Mouse (Mus musculus) ES-Bruce4 (cell line): ENCODE results near the gene Cdc14b. TPM values are rescaled to one million over a fixed set of nuclear protein-coding genes. Genes with fewer than 3 reads are reported as not detected.

Source experiments
- H3K27ac ChIP-seq: 2 replicates; pipeline ENCODE4 v1.5.1; 2012; ENCODE audit warnings: low read length, inconsistent platforms; ENCODE audit not compliant: insufficient read depth
- H3K27me3 ChIP-seq: 2 replicates; pipeline ENCODE4 v1.6.1; 2012; ENCODE audit warnings: mild to moderate bottlenecking, low read length, inconsistent platforms; ENCODE audit not compliant: control insufficient read depth, poor library complexity, insufficient read depth, severe bottlenecking
- H3K36me3 ChIP-seq: 2 replicates; pipeline ENCODE4 v1.6.1; 2012; ENCODE audit warnings: inconsistent platforms, mild to moderate bottlenecking, low read length, moderate library complexity; ENCODE audit not compliant: control insufficient read depth, poor library complexity, insufficient read depth, severe bottlenecking
- H3K4me1 ChIP-seq: one replicate; pipeline ENCODE4 v1.8.1; 2011; ENCODE audit warnings: low read length; ENCODE audit not compliant: control insufficient read depth, insufficient read depth
- H3K4me3 ChIP-seq: 2 replicates; pipeline ENCODE4 v1.5.1; 2011; ENCODE audit warnings: low read depth, mild to moderate bottlenecking, low read length
- H3K9ac ChIP-seq: 2 replicates; pipeline ENCODE4 v1.6.1; 2012; ENCODE audit warnings: low read depth, mild to moderate bottlenecking, inconsistent platforms; ENCODE audit not compliant: poor library complexity, severe bottlenecking
- H3K9me3 ChIP-seq: replicated peaks from 2 replicates; pipeline ENCODE4 v1.6.1; 2012; ENCODE audit warnings: mild to moderate bottlenecking, low read length, inconsistent platforms; ENCODE audit not compliant: control insufficient read depth, poor library complexity, insufficient read depth, severe bottlenecking
- CTCF ChIP-seq: IDR thresholded peaks from one replicate; pipeline ENCODE4 v1.8.1; 2011; ENCODE audit warnings: low read depth, low read length
- EP300 ChIP-seq: IDR thresholded peaks from 2 replicates; pipeline ENCODE4 v1.6.1; 2011; ENCODE audit warnings: low read depth, low read length; ENCODE audit not compliant: insufficient read depth
- POLR2A ChIP-seq: IDR thresholded peaks from one replicate; pipeline ENCODE4 v1.8.1; 2011; ENCODE audit warnings: low read length; ENCODE audit not compliant: insufficient read depth
- polyA plus RNA-seq: library from polyadenylated mRNA; stranded (reverse); fragments of >200 nt; gene quantifications from 2 replicates; pipeline ENCODE4 v1.2.4, GENCODE M21; 2011; ENCODE audit warnings: low read depth; ENCODE audit not compliant: missing spikeins, insufficient read depth, insufficient read length

Cdc14b gene
- polyA plus RNA-seq, 1 experiment: 30.4 TPM

DNA sequence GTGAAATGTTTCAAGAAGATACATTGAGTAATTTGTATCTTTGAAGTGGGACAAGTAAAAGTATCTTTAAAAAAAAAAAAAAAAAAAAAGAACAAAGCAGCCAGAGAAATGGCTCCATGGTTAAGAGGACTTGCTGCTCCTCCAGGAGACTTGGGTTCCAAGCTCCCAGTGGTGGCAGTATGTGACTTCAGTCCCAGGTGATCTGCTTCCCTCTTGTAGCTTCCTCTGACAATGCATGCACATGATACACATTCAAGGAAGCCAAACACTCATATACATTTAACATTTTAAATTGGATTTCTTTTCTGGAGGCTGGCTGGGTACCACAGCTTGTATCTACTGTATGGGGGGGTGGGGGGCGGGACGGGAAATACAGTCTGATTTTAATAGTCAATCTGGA lies 120.4 kb downstream of the Cdc14b start:
- peak overlapping the region; percentile 50; the same call in 1 of the 2 replicates for H3K27ac ChIP-seq
- H3K27me3 ChIP-seq: no peaks in the 10 kb centered on the region
- no peaks in the 10 kb centered on the region for H3K9me3 ChIP-seq
- H3K4me3 ChIP-seq: no peak overlapping the region
- H3K4me1 ChIP-seq: peaks cover 2% of the 10 kb centered on the region
- TF ChIP-seq POLR2A (no peak), EP300 (no peak), CTCF (no peak)
- no peak overlapping the region for H3K9ac ChIP-seq
- H3K36me3 ChIP-seq: no peaks in the 10 kb centered on the region

DNA sequence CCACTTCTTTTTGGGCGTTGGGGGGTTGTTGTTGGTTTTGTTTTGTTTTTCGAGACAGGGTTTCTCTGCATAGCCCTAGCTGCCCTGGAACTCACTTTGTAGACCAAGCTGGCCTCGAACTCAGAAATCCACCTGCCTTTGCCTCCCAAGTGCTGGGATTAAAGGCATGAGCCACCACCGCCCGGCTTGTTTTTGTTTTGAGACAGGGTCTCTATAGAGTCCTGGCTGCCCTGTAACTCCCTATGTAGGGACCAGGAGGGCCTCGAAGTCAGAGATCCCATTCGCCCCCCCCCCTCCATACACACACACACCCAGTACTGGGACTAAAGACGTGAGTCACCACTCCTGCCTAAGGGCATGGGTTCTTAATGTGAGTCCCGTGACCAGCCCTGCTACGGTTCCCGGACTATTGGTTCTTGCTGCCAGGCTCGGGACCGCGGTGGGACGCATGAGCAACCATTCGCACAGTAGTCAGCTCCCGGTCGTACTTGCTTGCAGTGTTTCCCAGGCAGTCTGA lies 121.3 kb downstream of the Cdc14b start:
- peaks cover 2% of the 10 kb centered on the region for H3K4me1 ChIP-seq
- no peaks in the 10 kb centered on the region for H3K36me3 ChIP-seq
- peak overlapping the region; percentile 51 for H3K4me3 ChIP-seq
- TF ChIP-seq EP300 (peak; percentile 64; the same call in 1 of the 2 replicates), CTCF (no peak)
- peak overlapping the region; percentile 58 for H3K9ac ChIP-seq
- H3K9me3 ChIP-seq: no peaks in the 10 kb centered on the region
- H3K27me3 ChIP-seq: no peaks in the 10 kb centered on the region
- peak overlapping the region; percentile 85 for H3K27ac ChIP-seq

GRCm38 (mm10) chr13:64153083-64153682 lies 121.9 kb downstream of the Cdc14b start, which contains the start of gene Zfp367:
Gene Zfp367 (minus strand): TSS chr13:64153202.
- no peaks in the 10 kb centered on the region for H3K9me3 ChIP-seq
- peak within 1 kb of the TSS; percentile 81 for H3K4me3 ChIP-seq

GRCm38 (mm10) chr13:64152671-64153082 lies 122.4 kb downstream of the Cdc14b start:
- Histone ChIP-seq H3K27me3 (no peaks in the 10 kb centered on the region), H3K27ac (peak overlapping the region; percentile 51), H3K4me3 (peak overlapping the region; percentile 81), H3K4me1 (peaks cover 2% of the 10 kb centered on the region), H3K36me3 (no peaks in the 10 kb centered on the region), H3K9ac (peak overlapping the region; percentile 89), H3K9me3 (no peaks in the 10 kb centered on the region)
- TF ChIP-seq POLR2A: no peak

More at GRCm38 (mm10) chr13:64153083-64153682, 121.9 kb downstream of the Cdc14b start, which contains the start of gene Zfp367:
- Histone ChIP-seq H3K4me1 (peaks cover 2% of the 10 kb centered on the region), H3K36me3 (no peaks in the 10 kb centered on the region), H3K27ac (peak within 1 kb of the TSS; percentile 85), H3K27me3 (no peaks in the 10 kb centered on the region), H3K9ac (peak within 1 kb of the TSS; percentile 89)
- no peak for TF ChIP-seq EP300
- TF ChIP-seq POLR2A: peak; percentile 29
- TF ChIP-seq CTCF: no peak

GRCm38 (mm10) chr13:64152241-64152669 lies 122.8 kb downstream of the Cdc14b start:
- TF ChIP-seq EP300 (peak; percentile 57; the same call in 1 of the 2 replicates), POLR2A (no peak)
- Histone ChIP-seq H3K27ac (peak overlapping the region; percentile 51; the same call in 1 of the 2 replicates), H3K36me3 (no peaks in the 10 kb centered on the region), H3K9ac (peak overlapping the region; percentile 89), H3K4me3 (peak overlapping the region; percentile 81), H3K4me1 (peaks cover 2% of the 10 kb centered on the region), H3K27me3 (no peaks in the 10 kb centered on the region), H3K9me3 (no peaks in the 10 kb centered on the region)

- Histone ChIP-seq H3K4me1 (peaks cover 2% of the 10 kb centered on the region), H3K4me3 (peak overlapping the region; percentile 12; the same call in 1 of the 2 replicates), H3K9me3 (no peaks in the 10 kb centered on the region), H3K9ac (no peak overlapping the region), H3K27ac (no peak overlapping the region), H3K27me3 (no peaks in the 10 kb centered on the region), H3K36me3 (peaks cover 4% of the 10 kb centered on the region; the same call in 1 of the 2 replicates)
- TF ChIP-seq CTCF (no peak), EP300 (no peak), POLR2A (no peak)
Measured at GRCm38 (mm10) chr13:64150121-64150520, 125.0 kb downstream of the Cdc14b start.

Other genes starting within 250 kb of the Cdc14b start
- gene Hsd17b3, start 186.1 kb downstream of the Cdc14b start, polyA plus RNA-seq: 1.1 TPM in 1 of 2 replicates, not detected in the other
- gene Slc35d2, start 145.9 kb downstream of the Cdc14b start, polyA plus RNA-seq: 6.3 and 7.7 TPM in 2 replicates
- gene Zfp367, start 122.1 kb downstream of the Cdc14b start, polyA plus RNA-seq: 24.9 and 32.2 TPM in 2 replicates
- gene Habp4, start 113.5 kb downstream of the Cdc14b start, polyA plus RNA-seq: 7.0 and 10.9 TPM in 2 replicates
- gene Aaed1, start 37.4 kb upstream of the Cdc14b start, polyA plus RNA-seq: 15.2 and 15.5 TPM in 2 replicates
- 290 TPM in 2 replicates for gene Ctsl, start 95.6 kb upstream of the Cdc14b start, polyA plus RNA-seq
- 4.4 and 4.6 TPM in 2 replicates for gene Cdk20, start 157.0 kb upstream of the Cdc14b start, polyA plus RNA-seq
- not detected in 2 replicates for gene Fam240b, start 222.5 kb upstream of the Cdc14b start, polyA plus RNA-seq